Mouse (Mus musculus) heart, postnatal 4 days (tissue): ENCODE results near the gene Ttc25. TPM values are rescaled to one million over a fixed set of nuclear protein-coding genes. Genes with fewer than 3 reads are reported as not detected.

Experiments used
- DNase-seq: peaks from one replicate; pipeline ENCODE4 v3.0.0; 2021
- total RNA-seq, 2 experiments: library from RNA; stranded (reverse); gene quantifications; 2 replicates each; pipeline ENCODE4 v1.2.3; 2021

Gene Ttc25
- under 1 TPM; 0.21 to 0.70 TPM for total RNA-seq

GRCm38 (mm10) chr11:100544832-100545745, at the start of gene Ttc25:
Gene Ttc25 (plus strand): TSS chr11:100545607.
- DNase-seq: peak; percentile 91

- no peak for DNase-seq
Measured at GRCm38 (mm10) chr11:100500241-100500640, 45.2 kb upstream of the Ttc25 start.

GRCm38 (mm10) chr11:100500651-100501050, 44.8 kb upstream of the Ttc25 start:
- no peak for DNase-seq

GRCm38 (mm10) chr11:100501321-100501720, 44.1 kb upstream of the Ttc25 start:
- DNase-seq: no peak

- DNase-seq: no peak
Measured at GRCm38 (mm10) chr11:100504990-100505660, 40.3 kb upstream of the Ttc25 start.

GRCm38 (mm10) chr11:100505997-100506396, 39.4 kb upstream of the Ttc25 start:
- DNase-seq: no peak

GRCm38 (mm10) chr11:100510556-100510955, 34.9 kb upstream of the Ttc25 start:
- no peak for DNase-seq

GRCm38 (mm10) chr11:100512384-100512783, 33.0 kb upstream of the Ttc25 start:
- DNase-seq: peak; percentile 46

GRCm38 (mm10) chr11:100513716-100514115, 31.7 kb upstream of the Ttc25 start:
- DNase-seq: no peak

GRCm38 (mm10) chr11:100515061-100515460, 30.3 kb upstream of the Ttc25 start:
- no peak for DNase-seq

- DNase-seq: no peak
Measured at GRCm38 (mm10) chr11:100515789-100516188, 29.6 kb upstream of the Ttc25 start.

- DNase-seq: no peak
Measured at GRCm38 (mm10) chr11:100516291-100516690, 29.1 kb upstream of the Ttc25 start.

GRCm38 (mm10) chr11:100518188-100518591, 27.2 kb upstream of the Ttc25 start:
- no peak for DNase-seq

- no peak for DNase-seq
Measured at GRCm38 (mm10) chr11:100519188-100519587, 26.2 kb upstream of the Ttc25 start.

- DNase-seq: no peak
Measured at GRCm38 (mm10) chr11:100520838-100521237, 24.6 kb upstream of the Ttc25 start.

- DNase-seq: no peak
Measured at GRCm38 (mm10) chr11:100524358-100524757, 21.0 kb upstream of the Ttc25 start.

- DNase-seq: no peak
Measured at GRCm38 (mm10) chr11:100524987-100525630, 20.3 kb upstream of the Ttc25 start.

GRCm38 (mm10) chr11:100526052-100526816, 19.2 kb upstream of the Ttc25 start:
- DNase-seq: no peak

GRCm38 (mm10) chr11:100527066-100527457, 18.3 kb upstream of the Ttc25 start:
- DNase-seq: peak; percentile 71

GRCm38 (mm10) chr11:100527458-100528374, 17.7 kb upstream of the Ttc25 start, which contains the start of gene Acly:
Gene Acly (minus strand): TSS chr11:100528000.
- peak; percentile 99 for DNase-seq
